Mouse (Mus musculus) brain, adult 2 months (tissue): ENCODE measurements around the gene Ppp1r3e.

ENCODE experiments used
- DNase-seq: peaks from one replicate; pipeline ENCODE4 v3.0.0; 2011; ENCODE audit warnings: low read depth, low spot score

The Ppp1r3e gene

GRCm38 (mm10) chr14:54877048-54877715 lies at the start of gene Ppp1r3e:
Ppp1r3e (minus strand) TSS chr14:54877550.
- peak; percentile 84 for DNase-seq

- DNase-seq = peak; percentile 45
Measured at GRCm38 (mm10) chr14:54926401-54927158, 49.2 kb upstream of the Ppp1r3e start.

GRCm38 (mm10) chr14:54925349-54926342 lies 48.3 kb upstream of the Ppp1r3e start, which contains the start of gene Efs:
Efs (minus strand) TSS chr14:54926126.
- DNase-seq = peak; percentile 70

DNA sequence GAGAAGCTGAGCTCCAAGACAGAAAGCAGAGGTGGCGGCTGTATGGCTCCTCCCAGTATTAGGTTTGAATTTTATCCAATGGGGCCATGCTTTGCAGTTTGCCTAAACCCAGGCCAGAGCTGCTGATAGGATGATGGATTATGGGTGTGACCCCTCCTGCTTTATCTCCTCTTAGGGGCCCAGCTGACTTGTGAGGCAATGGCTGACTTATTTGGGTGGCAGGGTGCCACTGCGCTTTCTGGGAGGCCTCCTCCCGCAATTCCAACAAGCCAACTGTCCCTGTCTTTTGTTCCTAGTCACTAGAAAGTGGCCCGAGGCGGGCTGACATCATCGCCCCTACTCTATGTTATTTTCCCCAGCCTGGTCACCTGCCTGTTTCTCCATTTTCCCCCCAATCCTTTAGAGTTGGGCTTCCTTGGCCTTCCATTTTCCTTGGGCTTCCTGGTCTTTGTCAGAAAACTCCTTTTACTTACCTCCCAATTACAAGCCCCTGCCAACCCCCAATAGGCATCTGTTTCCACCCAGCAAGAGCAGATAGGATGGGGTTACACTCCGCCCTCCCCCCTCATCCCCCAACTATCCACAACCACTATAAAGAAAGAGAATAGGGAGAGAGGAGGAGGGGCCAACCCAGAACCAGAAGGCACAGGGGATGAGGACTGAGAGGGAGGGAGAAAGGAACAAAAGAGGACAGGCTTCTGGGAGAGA lies 47.4 kb upstream of the Ppp1r3e start:
- peak; percentile 44 for DNase-seq

- DNase-seq = no peak
Measured at GRCm38 (mm10) chr14:54920076-54920685, 42.8 kb upstream of the Ppp1r3e start.

DNA sequence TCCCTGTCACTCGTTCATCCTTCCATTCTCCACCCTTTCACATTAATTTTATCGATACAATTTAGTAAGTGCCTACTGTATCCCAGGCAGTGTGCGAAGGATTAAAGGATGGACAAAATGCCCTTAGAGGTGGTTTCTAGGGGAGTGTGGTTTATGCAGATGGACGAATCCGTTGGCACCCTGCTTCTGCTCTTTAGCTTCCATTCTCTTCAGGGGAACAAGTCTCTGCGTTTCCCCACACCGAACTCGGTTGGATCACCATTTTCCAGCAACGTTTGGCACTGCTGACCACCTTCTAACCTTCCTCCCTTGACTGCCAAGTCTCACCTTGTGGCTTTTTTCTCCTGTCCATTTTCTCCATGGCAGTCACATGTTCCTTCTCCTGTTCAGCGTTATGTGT lies 36.0 kb upstream of the Ppp1r3e start:
- peak; percentile 44 for DNase-seq

GRCm38 (mm10) chr14:54912886-54913285 lies 35.5 kb upstream of the Ppp1r3e start, which contains the start of gene Slc22a17:
Slc22a17 (minus strand) TSS chr14:54913132.
- DNase-seq = peak; percentile 94

GRCm38 (mm10) chr14:54912109-54912850 lies 34.9 kb upstream of the Ppp1r3e start:
- peak; percentile 49 for DNase-seq

DNA sequence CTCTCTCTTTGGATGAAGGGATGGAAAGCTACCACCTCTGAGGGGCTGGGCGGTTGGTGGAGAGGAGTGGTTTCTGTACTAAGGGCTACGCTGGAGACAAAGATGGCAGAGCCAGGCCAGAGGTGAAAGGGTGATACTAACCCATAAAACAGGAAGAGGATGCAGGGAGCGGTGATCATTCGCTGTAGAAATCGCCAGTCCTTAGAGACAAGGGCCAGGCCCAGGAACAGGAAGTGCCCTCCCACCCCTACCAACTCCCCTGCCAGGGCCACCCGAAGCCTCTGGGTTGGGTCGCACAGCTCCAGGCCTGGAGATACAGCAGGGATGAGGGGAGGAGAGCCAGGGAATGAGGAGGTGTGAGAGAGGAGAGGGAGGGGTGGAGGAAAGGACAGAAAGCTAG lies 31.3 kb upstream of the Ppp1r3e start:
- no peak for DNase-seq

DNA sequence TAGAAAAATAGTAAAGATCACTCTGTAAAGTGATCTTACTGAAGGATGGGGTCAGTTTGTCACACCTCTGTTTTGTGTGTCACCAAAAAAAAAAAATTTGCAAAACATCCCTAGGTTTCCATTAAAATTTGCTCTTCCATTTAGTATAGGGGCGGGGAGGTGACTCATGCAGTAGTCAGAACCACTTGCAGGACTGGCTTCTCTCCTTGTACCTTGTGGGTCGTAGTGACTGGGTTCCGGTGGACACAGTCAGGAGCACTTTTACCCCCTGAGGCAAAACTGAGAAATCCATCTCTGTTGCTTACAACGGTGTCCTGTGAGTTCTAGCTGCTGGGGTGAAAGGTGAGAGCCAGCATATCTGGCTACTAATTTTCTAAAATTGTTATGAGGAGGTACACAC lies 26.3 kb upstream of the Ppp1r3e start:
- no peak for DNase-seq

- DNase-seq = peak; percentile 91
Measured at GRCm38 (mm10) chr14:54900383-54900782, 23.0 kb upstream of the Ppp1r3e start.

GRCm38 (mm10) chr14:54897445-54897844 lies 20.1 kb upstream of the Ppp1r3e start:
- no peak for DNase-seq

GRCm38 (mm10) chr14:54894296-54895151 lies 17.2 kb upstream of the Ppp1r3e start:
- DNase-seq = peak; percentile 54

- DNase-seq = peak; percentile 100
Measured at GRCm38 (mm10) chr14:54893651-54894181, 16.4 kb upstream of the Ppp1r3e start.

DNA sequence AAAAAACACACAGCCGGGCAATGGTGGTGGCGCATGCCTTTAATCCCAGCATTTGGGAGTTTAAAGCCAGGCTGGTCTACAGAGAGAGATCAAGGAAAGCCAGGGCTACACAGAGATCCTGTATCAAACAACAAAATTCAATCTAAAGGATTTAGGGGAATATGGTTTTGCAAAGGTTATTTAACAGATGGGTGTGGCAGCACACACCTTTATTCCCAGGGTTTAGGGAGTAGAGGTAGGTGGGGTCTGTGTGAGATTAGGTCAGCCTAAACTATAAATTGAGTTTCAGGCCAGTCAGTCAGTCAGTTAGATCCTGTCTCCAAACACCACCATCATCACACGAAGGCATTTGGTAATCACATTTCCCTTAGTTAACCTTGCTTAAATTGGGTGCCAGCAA lies 14.8 kb upstream of the Ppp1r3e start, which contains the start of gene Pabpn1:
TSS of gene Pabpn1 (plus strand) at position 301 of the 400 bp plus-strand sequence.
- no peak for DNase-seq

DNA sequence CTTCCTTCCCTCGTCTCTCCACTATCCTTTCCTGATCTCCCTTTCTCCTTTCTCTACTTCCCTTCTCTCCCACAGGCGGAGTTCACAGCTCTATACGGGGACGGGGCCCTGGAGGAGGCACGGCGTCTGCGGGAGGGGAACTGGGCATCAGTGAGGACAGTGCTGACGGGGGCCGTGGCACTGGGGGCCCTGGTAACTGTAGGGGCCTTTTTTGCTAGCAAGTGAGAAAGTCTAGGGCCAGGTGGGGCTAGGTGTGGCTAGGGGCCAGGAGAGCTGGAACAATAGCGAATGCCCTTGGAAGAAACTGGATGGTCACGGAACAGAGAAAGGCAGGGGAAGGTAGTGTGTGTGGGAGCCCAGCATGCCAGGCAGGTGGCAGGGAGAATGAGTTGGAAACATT lies 8.0 kb upstream of the Ppp1r3e start:
- no peak for DNase-seq

DNA sequence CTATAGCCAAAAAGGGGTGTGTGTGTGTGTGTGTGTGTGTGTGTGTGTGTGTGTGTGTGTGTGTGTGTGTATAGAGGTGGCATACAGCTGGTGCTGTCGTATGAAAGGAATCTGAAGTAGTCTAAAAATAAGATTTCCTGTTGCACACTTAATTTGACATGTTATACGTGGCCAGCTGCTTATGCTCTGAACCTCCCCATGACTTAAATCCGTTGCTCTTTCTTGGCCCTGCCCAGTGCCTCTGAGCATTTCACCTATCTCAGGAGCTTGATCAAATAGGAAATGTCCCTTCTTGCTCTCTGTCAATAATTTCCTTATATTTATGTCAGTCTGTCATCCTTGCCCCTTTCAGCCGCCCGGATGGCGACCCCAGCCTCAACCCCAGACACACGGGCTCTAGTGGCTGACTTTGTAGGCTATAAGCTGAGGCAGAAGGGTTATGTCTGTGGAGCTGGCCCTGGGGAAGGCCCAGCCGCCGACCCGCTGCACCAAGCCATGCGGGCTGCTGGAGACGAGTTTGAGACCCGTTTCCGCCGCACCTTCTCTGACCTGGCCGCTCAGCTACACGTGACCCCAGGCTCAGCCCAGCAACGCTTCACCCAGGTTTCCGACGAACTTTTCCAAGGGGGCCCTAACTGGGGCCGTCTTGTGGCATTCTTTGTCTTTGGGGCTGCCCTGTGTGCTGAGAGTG lies 6.8 kb upstream of the Ppp1r3e start:
- no peak for DNase-seq
